10 mouse cellular contexts compared by ENCODE assay signal in genomic region chr6:83750171-83750684, GRCm38 (mm10). TPM values are rescaled to one million over a fixed set of nuclear protein-coding genes. Genes with fewer than 3 reads are reported as not detected.
DNase-seq lines count a peak whose midpoint lies in the region; ATAC-seq and TF ChIP-seq lines count a peak whose summit lies in the region.
"Had no signal": no experiment of that assay in that cellular context is flagged by ENCODE, and none has a peak within 500 bp of the region (broad histone marks: within the 10 kb centered on the region; RNA-seq: fewer than 3 reads in every experiment).

No protein-coding gene starts in this region.

- no peaks in the 10 kb centered on the region for H3K9me3 ChIP-seq in forebrain, postnatal 0 days (ENCODE audit: low read length)
- H3K9me3 ChIP-seq in forebrain, embryonic 12.5 days: no peaks in the 10 kb centered on the region
- H3K9me3 ChIP-seq: limb, embryonic 15.5 days had no signal

- peak; percentile 84 for TF ChIP-seq CTCF in forebrain, postnatal 0 days (IDR thresholded peaks at IDR 0.05; ENCODE audit: low read depth)
- peak; percentile 88 for TF ChIP-seq CTCF in heart, adult 2 months (IDR thresholded peaks at IDR 0.05)

- DNase-seq in forebrain, postnatal 0 days: peak; percentile 64
- peak; percentile 40 to 58 for DNase-seq in CD8-positive naive resting alpha-beta T cell, adult 2 months (ENCODE audit: low read depth in 2 of 2, low spot score in 2 of 2)
- DNase-seq in cerebellum, adult 9-10 months: peak; percentile 32
- DNase-seq in heart, adult 2 months: peak; percentile 23 to 54
- DNase-seq in large intestine, adult 2 months (ENCODE audit: low read depth, low spot score): peak; percentile 29
- peak; percentile 80 for DNase-seq in lung, postnatal 14 days
- DNase-seq in spleen, postnatal 10 days (ENCODE audit: low spot score in 2 of 2): peak; percentile 40 to 79

- peaks cover 4% of the 10 kb centered on the region; the same call in 1 of the 2 replicates for H3K27me3 ChIP-seq in forebrain, postnatal 0 days (ENCODE audit: insufficient read depth, low read length)
- H3K27me3 ChIP-seq in forebrain, embryonic 12.5 days: peaks cover 60% of the 10 kb centered on the region
- H3K27me3 ChIP-seq in heart, adult 2 months (ENCODE audit: control insufficient read depth, insufficient read depth, low read length): no peaks in the 10 kb centered on the region

- no peak overlapping the region for H3K27ac ChIP-seq in forebrain, postnatal 0 days (ENCODE audit: low read depth, low read length)
- H3K27ac ChIP-seq in forebrain, embryonic 12.5 days: no peak overlapping the region
- H3K27ac ChIP-seq in heart, adult 2 months: no peak overlapping the region
- H3K27ac ChIP-seq: limb, embryonic 15.5 days had no signal

- no peak for TF ChIP-seq POLR2A in heart, adult 2 months (IDR thresholded peaks at IDR 0.05; ENCODE audit: insufficient read depth, low read depth, low read length)

- no peak overlapping the region for H3K4me3 ChIP-seq in forebrain, postnatal 0 days (ENCODE audit: low read depth, low read length)
- H3K4me3 ChIP-seq in forebrain, embryonic 12.5 days (replicated peaks): no peak overlapping the region
- no peak overlapping the region for H3K4me3 ChIP-seq in heart, adult 2 months
- H3K4me3 ChIP-seq: limb, embryonic 15.5 days had no signal

- H3K4me2 ChIP-seq in forebrain, postnatal 0 days (ENCODE audit: low read depth): no peak overlapping the region
- H3K4me2 ChIP-seq in forebrain, embryonic 12.5 days: no peak overlapping the region
- H3K4me2 ChIP-seq: limb, embryonic 15.5 days had no signal

- ATAC-seq in forebrain, postnatal 0 days: peak; percentile 29; the same call in 1 of the 2 replicates
- ATAC-seq in forebrain, embryonic 12.5 days (ENCODE audit: low FRiP score): no peak

- intact Hi-C loops in heart, adult 2 months (cut with DNase I): loop anchor here (1.0 kb wide), 1 partner anchor 57 kb away; no protein-coding TSS in a partner anchor

- H3K9ac ChIP-seq in forebrain, postnatal 0 days: no peak overlapping the region
- H3K9ac ChIP-seq in forebrain, embryonic 12.5 days: no peak overlapping the region
- no peak overlapping the region for H3K9ac ChIP-seq in heart, adult 2 months (ENCODE audit: low read depth, low read length)
- H3K9ac ChIP-seq: limb, embryonic 15.5 days had no signal

- no peaks in the 10 kb centered on the region for H3K36me3 ChIP-seq in forebrain, postnatal 0 days (ENCODE audit: insufficient read depth)
- no peaks in the 10 kb centered on the region for H3K36me3 ChIP-seq in forebrain, embryonic 12.5 days (replicated peaks)
- H3K36me3 ChIP-seq in heart, adult 2 months (ENCODE audit: control insufficient read depth, insufficient read depth, low read length): no peaks in the 10 kb centered on the region
- H3K36me3 ChIP-seq: limb, embryonic 15.5 days had no signal

- TF ChIP-seq EP300 in heart, adult 2 months (IDR thresholded peaks at IDR 0.05; ENCODE audit: insufficient read depth, low read depth, low read length): no peak

- no peaks in the 10 kb centered on the region for H3K79me2 ChIP-seq in heart, adult 2 months (replicated peaks; ENCODE audit: control insufficient read depth, insufficient read depth, low read length)

- WGBS in forebrain, postnatal 0 days: 9% methylated on average over 11 of the region's 11 CpGs
- 8% methylated on average over 11 of the region's 11 CpGs for WGBS in forebrain, embryonic 12.5 days
- WGBS in heart, adult 2 months: 9% methylated on average over 11 of the region's 11 CpGs
- 8% methylated on average over 11 of the region's 11 CpGs for WGBS in large intestine, adult 2 months

- H3K4me1 ChIP-seq in forebrain, postnatal 0 days (ENCODE audit: insufficient read depth): no peaks in the 10 kb centered on the region
- H3K4me1 ChIP-seq in forebrain, embryonic 12.5 days: peaks cover 7% of the 10 kb centered on the region
- no peaks in the 10 kb centered on the region for H3K4me1 ChIP-seq in heart, adult 2 months (ENCODE audit: control insufficient read depth, insufficient read depth, low read length)
- H3K4me1 ChIP-seq: limb, embryonic 15.5 days had no signal

RNA-seq across cellular contexts. Expression of gene Atp6v1b1, which starts 7.4 kb away (rescaled TPM):
- 0.19 and 0.77 TPM in 2 replicates for total RNA-seq in forebrain, postnatal 0 days (2014; rRNA removed)
- polyA plus RNA-seq in forebrain, postnatal 0 days (2015; fragmentation: Nextera tagmentation; extraction: Ambion mirVana): 0.38 and 0.53 TPM in 2 replicates
- 0.12 TPM in 1 of 2 replicates, not detected in the other for polyA plus RNA-seq in forebrain, embryonic 12.5 days (2016; fragmentation: Nextera tagmentation; extraction: Ambion mirVana)
- not detected for total RNA-seq in heart, adult 2 months (2021)
- polyA plus RNA-seq in heart, adult 2 months (2012; rRNA removed): 1.4 TPM in 1 of 2 replicates, not detected in the other
- not detected in 2 replicates for polyA plus RNA-seq in large intestine, adult 2 months (2012; rRNA removed)
- polyA plus RNA-seq: limb, embryonic 15.5 days had no signal

RNA-seq across cellular contexts. Expression of gene Ankrd53, which starts 12.2 kb away (rescaled TPM):
- total RNA-seq in forebrain, postnatal 0 days (2014; rRNA removed): not detected in 2 replicates
- polyA plus RNA-seq in forebrain, postnatal 0 days (2015; fragmentation: Nextera tagmentation; extraction: Ambion mirVana): not detected in 2 replicates
- polyA plus RNA-seq in forebrain, embryonic 12.5 days (2016; fragmentation: Nextera tagmentation; extraction: Ambion mirVana): 0.15 and 0.23 TPM in 2 replicates
- not detected for total RNA-seq in heart, adult 2 months (2021)
- polyA plus RNA-seq in heart, adult 2 months (2012; rRNA removed): 0.12 TPM in 1 of 2 replicates, not detected in the other
- polyA plus RNA-seq in large intestine, adult 2 months (2012; rRNA removed): not detected in 2 replicates

RNA-seq across cellular contexts. Expression of gene Tex261, which starts 25.4 kb away (rescaled TPM):
- total RNA-seq in forebrain, postnatal 0 days (2014; rRNA removed): 30.7 and 42.3 TPM in 2 replicates
- 80.4 and 81.7 TPM in 2 replicates for polyA plus RNA-seq in forebrain, postnatal 0 days (2015; fragmentation: Nextera tagmentation; extraction: Ambion mirVana)
- 61.6 and 72.0 TPM in 2 replicates for polyA plus RNA-seq in forebrain, embryonic 12.5 days (2016; fragmentation: Nextera tagmentation; extraction: Ambion mirVana)
- 100 to 1,000 TPM in 1 of 2 experiments, 10 to 100 TPM in 1; 90.6 to 102 TPM for total RNA-seq in heart, adult 2 months (2021)
- polyA plus RNA-seq in heart, adult 2 months (2012; rRNA removed): 126 and 156 TPM in 2 replicates
- 102 and 130 TPM in 2 replicates for polyA plus RNA-seq in large intestine, adult 2 months (2012; rRNA removed)

RNA-seq across cellular contexts. Expression of gene Vax2, which starts 39.2 kb away (rescaled TPM):
- total RNA-seq in forebrain, postnatal 0 days (2014; rRNA removed): not detected in 2 replicates
- polyA plus RNA-seq in forebrain, postnatal 0 days (2015; fragmentation: Nextera tagmentation; extraction: Ambion mirVana): not detected in 2 replicates
- 0.63 and 1.3 TPM in 2 replicates for polyA plus RNA-seq in forebrain, embryonic 12.5 days (2016; fragmentation: Nextera tagmentation; extraction: Ambion mirVana)
- not detected for total RNA-seq in heart, adult 2 months (2021)
- not detected in 2 replicates for polyA plus RNA-seq in heart, adult 2 months (2012; rRNA removed)
- polyA plus RNA-seq in large intestine, adult 2 months (2012; rRNA removed): not detected in 2 replicates
- total RNA-seq: adrenal gland, postnatal 4 days had no signal

RNA-seq across cellular contexts. Expression of gene Nagk, which starts 44.6 kb away (rescaled TPM):
- 80.7 and 81.2 TPM in 2 replicates for total RNA-seq in forebrain, postnatal 0 days (2014; rRNA removed)
- 81.0 and 99.0 TPM in 2 replicates for polyA plus RNA-seq in forebrain, postnatal 0 days (2015; fragmentation: Nextera tagmentation; extraction: Ambion mirVana)
- polyA plus RNA-seq in forebrain, embryonic 12.5 days (2016; fragmentation: Nextera tagmentation; extraction: Ambion mirVana): 49.4 and 49.9 TPM in 2 replicates
- total RNA-seq in heart, adult 2 months (2021): 10 to 100 TPM; 16.1 to 18.3 TPM
- 14.1 and 14.2 TPM in 2 replicates for polyA plus RNA-seq in heart, adult 2 months (2012; rRNA removed)
- 32.2 and 33.2 TPM in 2 replicates for polyA plus RNA-seq in large intestine, adult 2 months (2012; rRNA removed)

Comparison
In these comparisons a context has a peak if more than half of its experiments do, and no peak if none do; other contexts are left out.
1. DNase-seq: peak in every context shown above with its lines; median percentile 80 in lung, postnatal 14 days; 64 in forebrain, postnatal 0 days; 60 in spleen, postnatal 10 days; 49 in CD8-positive naive resting alpha-beta T cell, adult 2 months; 38 in heart, adult 2 months; 32 in cerebellum, adult 9-10 months; 29 in large intestine, adult 2 months.